Mouse (Mus musculus): ENCODE data around the gene Gm21671. TPM values are rescaled to one million over a fixed set of nuclear protein-coding genes. Genes with fewer than 3 reads are reported as not detected.
A peak's percentile ranks its signal among the peaks of the same experiment; 100 is the strongest.
"Not testable (repeated sequence)": the region's sequence is repeated elsewhere in the genome, so short reads cannot be mapped to it uniquely, and the experiment has no call there.

Gene Gm21671
- polyA plus RNA-seq (2015; fragmentation: Nextera tagmentation; extraction: Ambion mirVana), result 0.11 TPM in 1 of 2 replicates, not detected in the other

- 80% methylated on average over 2 of the region's 2 CpGs for WGBS
- not testable (repeated sequence) for H3K27ac ChIP-seq (ENCODE audit: low read length); H3K9ac ChIP-seq (replicated peaks; ENCODE audit: low read depth, low read length); H3K4me1 ChIP-seq (replicated peaks; ENCODE audit: control insufficient read depth, insufficient read depth, low read length); H3K36me3 ChIP-seq (ENCODE audit: control insufficient read depth, insufficient read depth); ATAC-seq; H3K4me3 ChIP-seq (replicated peaks; ENCODE audit: low read length); H3K4me2 ChIP-seq (ENCODE audit: low read length); H3K9me3 ChIP-seq (ENCODE audit: control insufficient read depth, low read length); H3K27me3 ChIP-seq (replicated peaks; ENCODE audit: control insufficient read depth, insufficient read depth, low read length)
Observed at GRCm38 (mm10) chr5:25954317-25954716, at the start of gene Gm21671. Gene Gm21671 (minus strand): TSS chr5:25954417.

GRCm38 (mm10) chr5:25988550-25988949 is 34.3 kb upstream of the Gm21671 start, which contains the start of gene Gm21698:
Gene Gm21698 (minus strand): TSS chr5:25988650.
- not testable (repeated sequence) for H3K9ac ChIP-seq (replicated peaks; ENCODE audit: low read depth, low read length); H3K4me3 ChIP-seq (replicated peaks; ENCODE audit: low read length); H3K9me3 ChIP-seq (ENCODE audit: control insufficient read depth, low read length); H3K36me3 ChIP-seq (ENCODE audit: control insufficient read depth, insufficient read depth); ATAC-seq; H3K4me2 ChIP-seq (ENCODE audit: low read length); H3K4me1 ChIP-seq (replicated peaks; ENCODE audit: control insufficient read depth, insufficient read depth, low read length); H3K27ac ChIP-seq (ENCODE audit: low read length); H3K27me3 ChIP-seq (replicated peaks; ENCODE audit: control insufficient read depth, insufficient read depth, low read length)
- WGBS, result no CpG with 5 or more reads among the region's 3 CpGs

- not testable (repeated sequence) for H3K4me3 ChIP-seq (replicated peaks; ENCODE audit: low read length); H3K4me2 ChIP-seq (ENCODE audit: low read length); H3K4me1 ChIP-seq (replicated peaks; ENCODE audit: control insufficient read depth, insufficient read depth, low read length); H3K9ac ChIP-seq (replicated peaks; ENCODE audit: low read depth, low read length); H3K27ac ChIP-seq (ENCODE audit: low read length); H3K27me3 ChIP-seq (replicated peaks; ENCODE audit: control insufficient read depth, insufficient read depth, low read length); ATAC-seq; H3K9me3 ChIP-seq (ENCODE audit: control insufficient read depth, low read length); H3K36me3 ChIP-seq (ENCODE audit: control insufficient read depth, insufficient read depth)
- WGBS, result no CpG with 5 or more reads among the region's 2 CpGs
Observed at GRCm38 (mm10) chr5:25972563-25972962, 18.3 kb upstream of the Gm21671 start, which contains the start of gene Gm21680. Gene Gm21680 (minus strand): TSS chr5:25972663.

DNA sequence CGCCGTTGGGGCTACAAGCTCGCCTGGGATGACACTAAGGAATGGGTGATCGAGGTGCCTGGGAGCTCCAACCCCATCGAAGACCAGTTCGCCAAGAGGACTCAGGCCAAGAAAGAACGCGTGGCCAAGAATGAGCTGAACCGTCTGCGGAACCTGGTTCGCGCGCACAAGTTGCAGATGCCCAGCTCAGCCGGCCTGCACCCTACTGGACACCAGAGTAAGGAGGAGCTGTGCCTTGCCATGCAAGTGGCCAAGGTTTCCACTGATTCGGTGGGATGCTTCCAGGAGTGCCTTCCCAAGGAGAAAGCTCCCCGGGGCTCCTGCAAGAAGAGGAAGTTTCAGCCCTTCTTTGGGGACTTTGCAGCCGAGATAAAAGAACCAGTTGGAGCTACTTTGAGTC is 2.8 kb upstream of the Gm21671 start:
- 65% methylated on average over 16 of the region's 17 CpGs for WGBS
- H3K36me3 ChIP-seq (ENCODE audit: control insufficient read depth, insufficient read depth); H3K4me3 ChIP-seq (replicated peaks; ENCODE audit: low read length); H3K27me3 ChIP-seq (replicated peaks; ENCODE audit: control insufficient read depth, insufficient read depth, low read length); H3K4me2 ChIP-seq (ENCODE audit: low read length); ATAC-seq; H3K9ac ChIP-seq (replicated peaks; ENCODE audit: low read depth, low read length); H3K9me3 ChIP-seq (ENCODE audit: control insufficient read depth, low read length); H3K4me1 ChIP-seq (replicated peaks; ENCODE audit: control insufficient read depth, insufficient read depth, low read length); H3K27ac ChIP-seq (ENCODE audit: low read length): not testable (repeated sequence)

GRCm38 (mm10) chr5:25956611-25957010 is 2.4 kb upstream of the Gm21671 start:
- peak; percentile 74 for ATAC-seq
- H3K36me3 ChIP-seq (ENCODE audit: control insufficient read depth, insufficient read depth); H3K9me3 ChIP-seq (ENCODE audit: control insufficient read depth, low read length); H3K27ac ChIP-seq (ENCODE audit: low read length); H3K9ac ChIP-seq (replicated peaks; ENCODE audit: low read depth, low read length); H3K4me1 ChIP-seq (replicated peaks; ENCODE audit: control insufficient read depth, insufficient read depth, low read length); H3K27me3 ChIP-seq (replicated peaks; ENCODE audit: control insufficient read depth, insufficient read depth, low read length): not testable (repeated sequence)
- H3K4me2 ChIP-seq (ENCODE audit: low read length), result peak overlapping the region; percentile 40
- 36% methylated on average over 31 of the region's 32 CpGs for WGBS
- H3K4me3 ChIP-seq (replicated peaks; ENCODE audit: low read length), result peak overlapping the region; percentile 27

GRCm38 (mm10) chr5:25945391-25945790 is 8.8 kb downstream of the Gm21671 start:
- H3K9ac ChIP-seq (replicated peaks; ENCODE audit: low read depth, low read length); H3K27ac ChIP-seq (ENCODE audit: low read length); H3K4me3 ChIP-seq (replicated peaks; ENCODE audit: low read length); H3K36me3 ChIP-seq (ENCODE audit: control insufficient read depth, insufficient read depth); H3K4me2 ChIP-seq (ENCODE audit: low read length); H3K27me3 ChIP-seq (replicated peaks; ENCODE audit: control insufficient read depth, insufficient read depth, low read length); ATAC-seq; H3K9me3 ChIP-seq (ENCODE audit: control insufficient read depth, low read length); H3K4me1 ChIP-seq (replicated peaks; ENCODE audit: control insufficient read depth, insufficient read depth, low read length): not testable (repeated sequence)
- WGBS, result 85% methylated on average over 2 of the region's 2 CpGs

DNA sequence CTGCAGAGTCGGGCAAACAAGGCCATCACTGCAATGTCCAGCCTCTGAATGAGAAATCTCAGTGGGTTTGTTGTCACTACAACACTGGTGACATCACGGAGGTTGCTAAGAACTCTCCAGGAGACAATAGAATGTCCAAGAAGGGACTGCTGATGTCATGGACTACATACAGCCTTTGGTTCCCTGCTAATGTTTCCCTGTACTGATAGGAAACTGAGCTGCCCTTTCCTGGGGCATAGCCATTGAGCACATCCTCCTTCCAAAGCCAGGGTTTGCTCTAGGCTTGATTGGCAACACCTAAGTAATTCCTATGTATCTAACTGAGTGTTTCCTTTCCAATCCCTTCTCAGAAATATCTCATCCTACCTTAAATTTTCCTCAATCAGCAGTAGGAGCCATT is 11.9 kb downstream of the Gm21671 start, which contains the start of gene Gm21663:
TSS of gene Gm21663 (minus strand) at position 101 of the 400 bp plus-strand sequence.
- H3K27me3 ChIP-seq (replicated peaks; ENCODE audit: control insufficient read depth, insufficient read depth, low read length); ATAC-seq; H3K4me3 ChIP-seq (replicated peaks; ENCODE audit: low read length); H3K9me3 ChIP-seq (ENCODE audit: control insufficient read depth, low read length); H3K9ac ChIP-seq (replicated peaks; ENCODE audit: low read depth, low read length); H3K4me2 ChIP-seq (ENCODE audit: low read length); H3K36me3 ChIP-seq (ENCODE audit: control insufficient read depth, insufficient read depth); H3K27ac ChIP-seq (ENCODE audit: low read length); H3K4me1 ChIP-seq (replicated peaks; ENCODE audit: control insufficient read depth, insufficient read depth, low read length): not testable (repeated sequence)
- WGBS, result 56% methylated on average over 2 of the region's 2 CpGs

Other genes with a start within 250 kb of the Gm21671 start
- 5.4 and 5.6 TPM in 2 replicates for gene Xrcc2, start 248.6 kb downstream of the Gm21671 start, polyA plus RNA-seq (2015; fragmentation: Nextera tagmentation; extraction: Ambion mirVana)
- 50.8 and 57.8 TPM in 2 replicates for gene Actr3b, start 194.4 kb downstream of the Gm21671 start, polyA plus RNA-seq (2015; fragmentation: Nextera tagmentation; extraction: Ambion mirVana)
- gene Gm21663, start 12.0 kb downstream of the Gm21671 start, polyA plus RNA-seq (2015; fragmentation: Nextera tagmentation; extraction: Ambion mirVana), result 0.11 TPM in 1 of 2 replicates, not detected in the other
- 0.11 TPM in 1 of 2 replicates, not detected in the other for gene Gm21680, start 18.2 kb upstream of the Gm21671 start, polyA plus RNA-seq (2015; fragmentation: Nextera tagmentation; extraction: Ambion mirVana)
- 0.28 TPM in 1 of 2 replicates, not detected in the other for gene Gm21698, start 34.2 kb upstream of the Gm21671 start, polyA plus RNA-seq (2015; fragmentation: Nextera tagmentation; extraction: Ambion mirVana)
- 0.29 TPM in 1 of 2 replicates, not detected in the other for gene Gm1979, start 50.4 kb upstream of the Gm21671 start, polyA plus RNA-seq (2015; fragmentation: Nextera tagmentation; extraction: Ambion mirVana)
- not detected in 2 replicates for gene Gm5862, start 68.5 kb upstream of the Gm21671 start, polyA plus RNA-seq (2015; fragmentation: Nextera tagmentation; extraction: Ambion mirVana)
- gene Speer4a, start 85.1 kb upstream of the Gm21671 start, polyA plus RNA-seq (2015; fragmentation: Nextera tagmentation; extraction: Ambion mirVana), result 0.19 TPM in 1 of 2 replicates, not detected in the other
- gene Gm7347, start 104.2 kb upstream of the Gm21671 start, polyA plus RNA-seq (2015; fragmentation: Nextera tagmentation; extraction: Ambion mirVana), result 0.06 TPM in 1 of 2 replicates, not detected in the other
- not detected in 2 replicates for gene Gm10471, start 134.9 kb upstream of the Gm21671 start, polyA plus RNA-seq (2015; fragmentation: Nextera tagmentation; extraction: Ambion mirVana)
- not detected in 2 replicates for gene 5031410I06Rik, start 150.9 kb upstream of the Gm21671 start, polyA plus RNA-seq (2015; fragmentation: Nextera tagmentation; extraction: Ambion mirVana)
- not detected in 2 replicates for gene Gm10220, start 167.0 kb upstream of the Gm21671 start, polyA plus RNA-seq (2015; fragmentation: Nextera tagmentation; extraction: Ambion mirVana)